Mouse (Mus musculus) C2C12 (cell line): ENCODE data around the gene Scgb1a1.

Source experiments
- CEBPB ChIP-seq: IDR thresholded peaks from one replicate; pipeline ENCODE4 v1.6.1; 2011; ENCODE audit warnings: low read depth, mild to moderate bottlenecking, control low read depth, moderate library complexity
- CTCF ChIP-seq: IDR thresholded peaks from one replicate; pipeline ENCODE4 v1.5.1; 2011; ENCODE audit not compliant: control insufficient read depth, insufficient read depth, insufficient read length
- MAX ChIP-seq: IDR thresholded peaks from one replicate; pipeline ENCODE4 v1.6.1; 2011; ENCODE audit warnings: mild to moderate bottlenecking, control low read depth

GRCm38 (mm10) chr19:9063831-9064230 is 23.9 kb downstream of the Scgb1a1 start:
- TF ChIP-seq CTCF (no peak), MAX (no peak), CEBPB (no peak)
